Mouse (Mus musculus) 3T3-L1 (cell line): Measurements from ENCODE around the gene Slc7a4.
A peak's percentile ranks its signal among the peaks of the same experiment; 100 is the strongest.
"Not testable (repeated sequence)": the region's sequence is repeated elsewhere in the genome, so short reads cannot be mapped to it uniquely, and the experiment has no call there.

Experiments used
- DNase-seq: peaks from one replicate; pipeline ENCODE4 v3.0.0-alpha.2; 2015; ENCODE audit warnings: low read depth, low spot score

Gene Slc7a4

DNA sequence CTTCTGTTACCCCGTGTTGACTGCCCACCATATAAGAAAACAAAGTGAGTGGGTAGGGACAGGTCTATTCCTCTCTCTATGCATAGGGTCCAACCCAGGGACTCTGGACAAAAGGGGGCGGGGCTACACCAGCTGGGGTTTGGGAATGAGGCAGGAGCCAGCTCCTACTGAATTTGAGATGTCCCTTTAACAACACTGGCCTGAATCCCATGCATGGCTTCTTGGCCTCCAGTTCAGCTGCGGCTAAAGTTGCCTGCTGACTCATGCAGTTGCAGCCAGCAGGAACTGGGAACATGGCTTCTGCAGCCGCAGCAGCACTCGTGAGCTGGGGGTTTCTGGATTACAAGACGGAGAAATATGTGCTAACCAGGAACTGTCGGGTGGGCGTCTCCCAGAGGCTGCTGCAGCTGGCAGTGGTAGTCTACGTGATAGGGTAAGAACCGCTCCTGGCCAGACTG is 21.2 kb downstream of the Slc7a4 start, which contains the start of gene P2rx6:
P2rx6 (plus strand) TSS at position 135 of the 458 bp plus-strand sequence.
- DNase-seq, result peak; percentile 75

- no peak for DNase-seq
These were observed 21.8 kb downstream of the Slc7a4 start, which contains the start of gene Lrrc74b for GRCm38 (mm10) chr16:17561128-17561750. TSS of gene Lrrc74b (minus strand) at chr16:17561247.

DNA sequence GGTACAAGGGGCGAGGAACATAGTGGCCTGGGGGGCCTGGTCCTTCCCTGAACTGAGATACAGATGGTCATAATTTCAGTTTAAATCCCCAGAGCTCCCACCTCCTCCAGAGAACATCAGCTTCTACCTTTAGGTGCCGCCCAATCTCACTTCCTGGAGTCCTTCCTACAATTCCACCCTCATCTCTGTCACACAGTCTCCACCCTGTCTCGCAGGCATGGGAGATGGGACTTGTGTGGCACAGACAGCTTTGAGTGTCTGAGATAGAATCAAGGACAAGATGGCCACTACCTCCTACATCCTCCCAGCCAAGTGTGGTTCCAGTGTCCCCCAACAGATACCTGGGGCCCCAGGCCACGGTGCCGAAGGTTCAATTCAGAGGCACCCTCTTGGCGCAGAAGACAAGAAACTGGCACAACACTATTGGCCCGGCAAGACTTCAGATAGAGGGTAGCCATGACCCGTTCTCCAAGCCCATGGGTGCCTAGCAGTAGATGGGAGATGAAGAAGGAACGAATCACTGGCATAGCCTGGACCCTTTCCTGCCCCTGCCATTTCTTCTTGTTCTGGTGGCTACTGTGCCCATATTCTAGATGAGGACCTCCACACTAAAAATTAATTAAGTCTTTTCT is 23.5 kb downstream of the Slc7a4 start:
- no peak for DNase-seq

DNA sequence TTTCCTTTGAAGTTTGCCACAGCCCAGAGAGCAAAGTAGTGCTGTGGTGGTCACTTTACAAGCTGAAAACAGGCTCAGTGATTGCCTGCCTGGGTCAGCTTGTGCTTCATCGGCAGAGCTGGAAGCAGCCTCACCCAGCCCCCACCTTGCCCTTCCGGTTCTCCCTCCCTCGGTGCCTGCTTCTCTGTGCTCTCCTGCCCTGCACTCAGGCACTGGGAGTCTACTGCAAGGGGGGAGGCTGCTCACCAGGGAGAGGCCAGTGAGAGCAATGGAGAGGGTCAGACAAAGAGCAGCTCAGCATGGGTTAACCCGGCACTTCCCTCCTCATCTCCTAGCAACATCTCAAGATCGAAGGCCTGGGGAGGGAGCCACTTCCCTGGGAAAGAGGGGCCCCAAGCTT is 24.2 kb downstream of the Slc7a4 start:
- no peak for DNase-seq

DNA sequence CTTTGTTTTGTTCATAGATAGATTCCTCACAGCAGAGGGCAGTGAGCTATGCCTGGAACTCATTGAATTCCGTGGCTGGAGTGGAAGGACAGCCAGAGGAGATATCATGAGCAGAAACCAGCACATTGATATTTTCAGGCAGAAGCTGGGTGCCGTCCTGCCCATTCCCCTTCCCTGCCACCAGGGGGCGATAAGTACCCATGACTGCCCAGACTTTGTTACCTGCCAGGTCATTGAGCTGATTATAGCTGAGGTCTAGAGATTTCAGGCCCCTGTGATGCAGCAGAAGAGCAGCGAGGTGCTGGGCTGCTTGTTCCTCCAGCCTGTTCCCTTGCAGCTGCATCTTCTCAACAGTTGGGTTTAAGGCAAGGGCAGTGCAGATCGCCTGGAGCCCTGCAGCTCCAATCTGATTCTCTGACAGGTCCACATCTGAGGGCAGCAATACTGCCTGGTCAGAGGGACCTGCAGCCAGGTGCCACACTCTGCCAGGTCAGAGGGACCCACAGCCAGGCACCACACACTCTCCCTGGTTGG is 25.0 kb downstream of the Slc7a4 start:
- peak; percentile 80 for DNase-seq

GRCm38 (mm10) chr16:17556907-17557306 is 26.1 kb downstream of the Slc7a4 start:
- no peak for DNase-seq

DNA sequence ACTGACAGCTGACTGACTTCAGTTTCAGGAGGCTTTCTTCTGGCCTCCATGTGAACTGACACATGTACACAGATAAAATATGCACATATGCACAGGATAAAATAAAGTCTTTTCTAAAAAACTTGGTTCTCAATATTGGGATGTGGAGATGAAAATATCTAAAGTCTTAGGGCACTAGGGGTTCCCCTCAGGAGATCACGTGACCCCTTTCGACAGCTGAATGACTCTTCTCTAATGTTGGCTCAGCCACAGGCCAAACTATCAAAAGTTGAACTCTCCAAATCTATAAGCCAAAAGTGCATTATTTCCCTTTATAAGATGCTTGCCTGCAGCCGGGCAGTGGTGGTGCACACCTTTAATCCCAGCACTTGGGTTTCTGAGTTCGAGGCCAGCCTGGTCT is 26.8 kb downstream of the Slc7a4 start:
- DNase-seq, result no peak

DNA sequence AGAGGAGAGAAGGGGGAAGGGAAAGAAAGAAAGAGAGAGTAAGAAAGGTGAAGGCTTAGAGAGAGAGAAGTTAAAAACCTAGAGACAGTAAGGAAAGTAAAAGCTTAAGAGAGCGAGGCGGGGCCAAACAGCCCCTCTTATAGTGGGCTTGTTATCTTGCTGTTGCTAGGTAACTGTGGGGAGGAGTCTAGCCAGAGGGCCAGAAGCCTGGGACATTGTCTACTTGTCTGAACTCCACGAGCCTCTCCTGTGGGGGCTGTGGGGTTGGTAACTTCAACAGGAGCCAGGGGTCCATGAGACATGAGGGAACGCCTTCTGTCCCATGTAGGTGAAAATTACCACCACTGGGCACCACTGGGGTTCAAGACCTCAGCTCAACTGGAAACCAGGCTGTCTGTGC is 28.3 kb downstream of the Slc7a4 start:
- DNase-seq, result not testable (repeated sequence)

GRCm38 (mm10) chr16:17553910-17554685 is 28.9 kb downstream of the Slc7a4 start:
- DNase-seq, result peak; percentile 68

DNA sequence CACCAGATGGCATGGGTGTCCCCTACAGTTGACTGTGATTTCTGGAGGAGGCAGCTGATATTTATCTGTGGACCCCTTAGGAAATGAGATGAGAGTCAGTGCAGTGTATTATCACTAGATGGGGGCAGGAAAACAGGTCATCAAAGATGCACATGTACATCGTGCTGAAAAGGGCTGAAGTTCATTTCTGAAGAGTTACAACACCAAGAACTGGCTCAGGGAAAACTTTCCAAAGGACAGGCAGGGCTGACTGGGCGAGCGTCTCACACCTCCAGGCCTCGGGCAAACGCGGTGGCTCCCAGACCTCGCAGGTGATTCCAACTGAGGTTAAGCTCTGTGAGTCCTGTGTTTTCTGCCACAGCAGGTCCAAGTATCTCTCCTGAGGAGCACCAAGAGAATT is 30.2 kb downstream of the Slc7a4 start:
- no peak for DNase-seq

- peak; percentile 85 for DNase-seq
These were observed 40.4 kb downstream of the Slc7a4 start for GRCm38 (mm10) chr16:17542632-17543031.

GRCm38 (mm10) chr16:17536584-17536983 is 46.4 kb downstream of the Slc7a4 start:
- no peak for DNase-seq

DNA sequence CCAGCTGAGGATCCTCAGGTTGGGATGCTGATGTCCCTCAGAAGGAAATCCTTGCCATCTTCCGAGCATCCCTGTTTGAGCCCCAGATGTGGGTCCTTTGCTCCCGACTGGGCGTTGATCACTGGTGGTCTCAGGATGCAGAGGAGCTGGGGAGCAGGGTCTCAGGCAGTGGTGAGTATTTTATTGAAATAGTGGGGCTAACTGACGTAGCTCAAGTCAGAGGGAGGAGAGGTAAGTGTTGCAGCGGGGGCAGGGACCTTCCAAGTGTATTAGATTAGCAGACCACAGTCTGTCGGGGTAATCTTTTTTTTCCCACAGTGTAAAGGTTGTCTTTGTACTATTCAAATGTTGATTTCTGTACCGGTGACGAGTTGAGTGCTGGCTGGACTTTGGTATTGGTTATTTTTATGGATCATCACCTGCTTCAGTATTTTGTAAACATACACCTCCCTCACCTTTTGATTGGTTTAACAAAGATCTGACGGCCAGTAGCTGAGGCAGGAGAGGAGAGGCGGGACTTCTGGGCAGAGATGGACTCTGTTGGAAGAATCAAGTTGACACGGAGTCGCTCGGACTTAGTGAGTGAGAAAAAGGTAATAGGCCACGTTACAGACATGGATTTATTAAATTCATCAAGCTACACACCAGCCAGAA is 50.2 kb downstream of the Slc7a4 start:
- no peak for DNase-seq

- peak; percentile 77 for DNase-seq
These were observed 50.7 kb downstream of the Slc7a4 start for GRCm38 (mm10) chr16:17532271-17532670.

DNA sequence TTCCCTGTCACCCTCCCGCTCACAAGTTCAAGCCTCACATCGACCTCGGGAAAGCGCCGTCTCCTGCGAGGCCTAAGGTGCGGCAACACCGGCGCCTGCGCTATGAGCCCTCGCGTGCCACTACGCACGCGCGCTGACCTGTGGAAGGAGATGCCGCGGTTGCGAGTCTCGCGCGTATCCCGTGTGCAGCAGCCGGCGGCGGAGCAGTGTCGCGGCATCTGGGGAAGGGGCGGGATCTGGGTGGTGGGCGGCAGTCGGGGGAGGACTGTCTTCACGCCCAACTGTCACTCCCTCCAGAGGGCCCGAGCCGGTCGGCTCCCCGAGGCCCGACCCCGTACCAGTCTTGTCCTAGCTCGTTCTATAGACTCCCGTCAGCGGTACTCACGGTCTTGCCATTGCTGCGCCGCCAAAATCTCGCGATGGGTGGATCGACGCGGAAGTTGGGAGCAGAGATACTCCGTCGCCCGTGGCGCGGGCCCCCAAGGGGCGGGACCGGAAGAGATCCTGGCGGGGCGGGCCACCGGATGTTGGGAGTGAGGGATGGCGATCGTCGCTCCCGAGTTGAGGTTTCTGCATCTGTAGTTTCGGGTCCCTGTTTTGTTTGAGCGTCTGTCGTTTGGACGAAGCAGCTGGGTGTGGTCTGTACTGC is 52.2 kb downstream of the Slc7a4 start, which contains the start of gene Thap7:
Thap7 (minus strand) TSS at position 497 of the 649 bp plus-strand sequence.
- peak; percentile 98 for DNase-seq

DNA sequence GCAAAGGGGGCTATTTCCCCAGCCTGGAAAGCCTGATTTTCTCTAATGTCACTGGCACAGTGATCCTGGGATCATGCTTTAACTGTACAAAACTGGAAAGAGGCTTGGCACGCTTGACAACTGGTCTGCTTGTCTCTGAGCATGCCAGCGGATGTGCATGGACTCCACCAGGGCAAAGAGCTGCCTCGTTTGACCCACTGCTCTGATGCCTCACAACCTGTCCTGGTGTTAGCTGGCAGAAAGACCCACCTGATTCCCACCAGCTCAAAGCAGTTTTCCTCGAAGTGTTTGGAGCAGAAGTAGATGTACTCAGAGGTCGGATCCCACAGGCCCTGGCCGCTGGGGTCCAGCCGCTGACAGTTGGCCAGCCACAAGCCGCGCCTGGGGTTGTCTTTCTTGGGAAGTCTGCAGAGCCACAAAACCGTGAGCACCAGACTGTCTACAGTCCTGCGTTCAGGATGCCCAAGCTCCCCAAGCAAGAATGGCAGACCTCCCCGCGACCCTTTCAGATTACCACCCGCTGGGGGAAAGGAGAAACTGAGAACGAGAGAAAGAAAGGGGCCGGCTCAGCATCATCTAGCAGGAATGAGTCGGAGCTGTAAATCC is 52.9 kb downstream of the Slc7a4 start:
- DNase-seq, result peak; percentile 39

GRCm38 (mm10) chr16:17528276-17528675 is 54.7 kb downstream of the Slc7a4 start:
- DNase-seq, result no peak

GRCm38 (mm10) chr16:17527606-17528005 is 55.4 kb downstream of the Slc7a4 start:
- no peak for DNase-seq

- DNase-seq, result no peak
These were observed 56.8 kb downstream of the Slc7a4 start for GRCm38 (mm10) chr16:17526223-17526622.

- DNase-seq, result no peak
These were observed 57.5 kb downstream of the Slc7a4 start for GRCm38 (mm10) chr16:17525524-17525923.

DNA sequence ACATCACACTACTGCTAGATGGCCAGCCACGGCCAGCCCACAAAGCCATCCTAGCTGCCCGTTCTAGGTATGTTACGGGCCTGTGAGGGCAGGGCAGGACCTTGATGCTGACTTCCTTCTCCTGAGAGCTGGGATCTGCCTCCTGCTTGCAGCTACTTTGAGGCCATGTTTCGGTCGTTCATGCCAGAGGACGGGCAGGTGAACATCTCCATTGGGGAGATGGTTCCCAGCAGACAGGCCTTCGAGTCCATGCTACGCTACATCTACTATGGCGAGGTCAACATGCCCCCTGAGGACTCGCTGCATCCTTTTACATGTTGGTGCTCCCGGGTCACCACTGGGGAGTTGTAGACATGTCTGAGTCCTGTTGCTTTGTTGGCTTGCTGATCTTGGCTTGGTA is 58.9 kb downstream of the Slc7a4 start:
- DNase-seq, result no peak
